In the genomic region with DNA sequence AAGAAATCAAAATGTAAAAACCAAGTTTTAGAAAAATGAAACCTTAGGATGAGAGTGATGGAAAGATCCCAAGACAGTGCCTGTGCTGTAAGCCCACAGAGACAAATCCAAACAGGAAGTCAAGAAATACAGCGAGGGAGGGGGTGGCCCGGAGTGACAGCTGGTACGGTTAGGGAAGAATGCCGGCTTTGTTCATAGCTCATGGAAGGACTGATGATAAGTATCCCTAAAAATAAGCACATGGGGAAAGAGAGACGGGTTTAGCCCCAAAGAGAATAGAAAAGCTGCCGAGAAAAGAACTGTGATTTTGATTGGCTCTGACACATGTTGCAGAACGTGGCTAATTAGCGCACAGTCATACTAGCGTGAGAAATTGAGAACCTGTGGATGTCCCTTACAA, we compare ENCODE assay signal across 11 mouse cellular contexts.
DNase-seq lines count a peak whose midpoint lies in the region; ATAC-seq lines count a peak whose summit lies in the region.
"Had no signal": no experiment of that assay in that cellular context is flagged by ENCODE, and none has a peak within 500 bp of the region (broad histone marks: within the 10 kb centered on the region; RNA-seq: fewer than 3 reads in every experiment).

No protein-coding gene starts in this region.

- no peak for ATAC-seq in forebrain, embryonic 14.5 days
- no peak for ATAC-seq in forebrain, embryonic 12.5 days (ENCODE audit: low FRiP score)
- 0 out of 2 replicates have a peak, but pooled peaks have one; percentile 32 for ATAC-seq in limb, embryonic 13.5 days (ENCODE audit: low FRiP score, low read depth)
- no peak for ATAC-seq in heart, embryonic 11.5 days (replicated peaks; ENCODE audit: insufficient number of reproducible peaks, low FRiP score, low TSS enrichment)
- ATAC-seq: forebrain, embryonic 13.5 days; intestine, embryonic 16.5 days had no signal

- H3K4me2 ChIP-seq in forebrain, embryonic 14.5 days (ENCODE audit: low read length), result no peak overlapping the region
- H3K4me2 ChIP-seq in forebrain, embryonic 12.5 days, result no peak overlapping the region
- H3K4me2 ChIP-seq in limb, embryonic 13.5 days (replicated peaks), result no peak overlapping the region
- peak overlapping the region; percentile 31; the same call in 1 of the 2 replicates for H3K4me2 ChIP-seq in heart, embryonic 11.5 days
- H3K4me2 ChIP-seq: forebrain, embryonic 13.5 days had no signal

- H3K9ac ChIP-seq in forebrain, embryonic 14.5 days (ENCODE audit: low read length), result no peak overlapping the region
- no peak overlapping the region for H3K9ac ChIP-seq in forebrain, embryonic 12.5 days
- no peak overlapping the region for H3K9ac ChIP-seq in limb, embryonic 13.5 days
- H3K9ac ChIP-seq in heart, embryonic 11.5 days (ENCODE audit: low read depth, low read length), result no peak overlapping the region
- H3K9ac ChIP-seq: forebrain, embryonic 13.5 days; liver, embryonic 14.5 days had no signal

- H3K4me3 ChIP-seq in forebrain, embryonic 14.5 days (ENCODE audit: low read depth, low read length), result no peak overlapping the region
- H3K4me3 ChIP-seq in forebrain, embryonic 12.5 days (replicated peaks), result no peak overlapping the region
- no peak overlapping the region for H3K4me3 ChIP-seq in limb, embryonic 13.5 days
- H3K4me3 ChIP-seq in limb, embryonic 10.5 days, result no peak overlapping the region
- no peak overlapping the region for H3K4me3 ChIP-seq in heart, embryonic 11.5 days (ENCODE audit: low read depth, low read length)
- H3K4me3 ChIP-seq: forebrain, embryonic 13.5 days had no signal

- DNase-seq in forebrain, embryonic 14.5 days (ENCODE audit: low spot score), result peak; percentile 13
- DNase-seq in limb, embryonic 10.5 days (ENCODE audit: low spot score), result no peak
- DNase-seq in lung, postnatal 10 days, result peak; percentile 69
- no peak for DNase-seq in adrenal gland, adult 2 months
- DNase-seq in thymus, postnatal 25 days, result no peak

- H3K27ac ChIP-seq in forebrain, embryonic 14.5 days (ENCODE audit: low read depth, low read length), result no peak overlapping the region
- H3K27ac ChIP-seq in forebrain, embryonic 12.5 days, result no peak overlapping the region
- H3K27ac ChIP-seq in limb, embryonic 13.5 days, result no peak overlapping the region
- H3K27ac ChIP-seq in limb, embryonic 10.5 days, result no peak overlapping the region
- H3K27ac ChIP-seq in heart, embryonic 11.5 days (ENCODE audit: low read depth, low read length), result no peak overlapping the region
- H3K27ac ChIP-seq: forebrain, embryonic 13.5 days; liver, embryonic 14.5 days had no signal

- H3K9me3 ChIP-seq in forebrain, embryonic 14.5 days (replicated peaks; ENCODE audit: control insufficient read depth, low read length), result no peaks in the 10 kb centered on the region
- no peaks in the 10 kb centered on the region for H3K9me3 ChIP-seq in forebrain, embryonic 12.5 days
- H3K9me3 ChIP-seq in limb, embryonic 13.5 days, result no peaks in the 10 kb centered on the region
- no peaks in the 10 kb centered on the region for H3K9me3 ChIP-seq in limb, embryonic 10.5 days (replicated peaks)
- no peaks in the 10 kb centered on the region for H3K9me3 ChIP-seq in heart, embryonic 11.5 days (replicated peaks; ENCODE audit: control insufficient read depth, low read length)
- H3K9me3 ChIP-seq: forebrain, embryonic 13.5 days had no signal

- WGBS in forebrain, embryonic 14.5 days, result 61% methylated on average over 9 of the region's 9 CpGs
- 66% methylated on average over 9 of the region's 9 CpGs for WGBS in forebrain, embryonic 12.5 days
- WGBS in limb, embryonic 13.5 days, result 59% methylated on average over 9 of the region's 9 CpGs
- 79% methylated on average over 9 of the region's 9 CpGs for WGBS in limb, embryonic 10.5 days
- WGBS in heart, embryonic 11.5 days (ENCODE audit: insufficient replicate concordance), result 36% methylated on average over 9 of the region's 9 CpGs

- no peaks in the 10 kb centered on the region for H3K4me1 ChIP-seq in forebrain, embryonic 14.5 days (ENCODE audit: control insufficient read depth, insufficient read depth, low read length)
- peaks cover 9% of the 10 kb centered on the region; the same call in 1 of the 2 replicates for H3K4me1 ChIP-seq in forebrain, embryonic 12.5 days
- peaks cover 12% of the 10 kb centered on the region; the same call in 1 of the 2 replicates for H3K4me1 ChIP-seq in limb, embryonic 13.5 days
- H3K4me1 ChIP-seq in limb, embryonic 10.5 days, result no peaks in the 10 kb centered on the region
- peaks cover 3% of the 10 kb centered on the region for H3K4me1 ChIP-seq in heart, embryonic 11.5 days (ENCODE audit: control insufficient read depth, insufficient read depth, low read length)
- H3K4me1 ChIP-seq: forebrain, embryonic 13.5 days had no signal

- H3K27me3 ChIP-seq in forebrain, embryonic 14.5 days (replicated peaks; ENCODE audit: control insufficient read depth, insufficient read depth, low read length), result no peaks in the 10 kb centered on the region
- no peaks in the 10 kb centered on the region; the same call in 1 of the 2 replicates for H3K27me3 ChIP-seq in forebrain, embryonic 12.5 days
- H3K27me3 ChIP-seq in limb, embryonic 13.5 days, result no peaks in the 10 kb centered on the region; the same call in 1 of the 2 replicates
- no peaks in the 10 kb centered on the region for H3K27me3 ChIP-seq in limb, embryonic 10.5 days (ENCODE audit: low read depth, poor library complexity, severe bottlenecking)
- H3K27me3 ChIP-seq in heart, embryonic 11.5 days (ENCODE audit: control insufficient read depth, insufficient read depth, low read length), result no peaks in the 10 kb centered on the region
- H3K27me3 ChIP-seq: forebrain, embryonic 13.5 days had no signal

- no peaks in the 10 kb centered on the region for H3K36me3 ChIP-seq in forebrain, embryonic 14.5 days (ENCODE audit: control insufficient read depth, insufficient read depth, low read length)
- H3K36me3 ChIP-seq in forebrain, embryonic 12.5 days (replicated peaks), result no peaks in the 10 kb centered on the region
- H3K36me3 ChIP-seq in limb, embryonic 13.5 days, result no peaks in the 10 kb centered on the region
- no peaks in the 10 kb centered on the region for H3K36me3 ChIP-seq in limb, embryonic 10.5 days
- H3K36me3 ChIP-seq in heart, embryonic 11.5 days (ENCODE audit: control insufficient read depth, insufficient read depth, low read length), result no peaks in the 10 kb centered on the region

Comparison
In these comparisons a context has a peak if more than half of its experiments do, and no peak if none do; other contexts are left out.
1. DNase-seq: peak in forebrain, embryonic 14.5 days (single experiment) and lung, postnatal 10 days (single experiment); none in limb, embryonic 10.5 days (single experiment), adrenal gland, adult 2 months (single experiment) and thymus, postnatal 25 days (single experiment).